ENCODE assay signal across 12 mouse cellular contexts in the genomic region with DNA sequence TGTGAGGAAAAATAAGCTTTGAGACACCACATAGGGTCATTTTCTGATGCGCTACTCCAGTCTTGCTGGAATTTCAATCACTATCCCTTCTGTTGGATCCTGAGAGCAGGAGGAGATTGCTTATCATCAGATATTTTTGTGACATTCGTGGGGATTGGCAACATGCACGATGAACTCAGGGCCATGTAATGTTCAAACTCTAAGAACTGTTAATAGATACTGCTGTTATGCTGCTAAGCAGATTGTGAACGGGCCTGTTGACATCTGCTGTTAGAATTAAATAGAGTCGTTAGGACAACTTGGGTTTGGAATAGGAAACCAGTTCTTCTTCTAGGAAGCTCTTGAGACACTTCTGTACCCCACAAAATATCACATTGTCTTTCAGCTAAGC.
"Had no signal": no experiment of that assay in that cellular context is flagged by ENCODE, and none has a peak within 500 bp of the region (broad histone marks: within the 10 kb centered on the region; RNA-seq: fewer than 3 reads in every experiment).

No protein-coding gene starts in this region.

- H3K27me3 ChIP-seq: limb, embryonic 12.5 days; neural tube, embryonic 15.5 days had no signal

- H3K4me3 ChIP-seq: limb, embryonic 12.5 days; myocyte had no signal

- H3K4me1 ChIP-seq: limb, embryonic 12.5 days had no signal

- H3K9ac ChIP-seq: limb, embryonic 12.5 days; liver, embryonic 14.5 days had no signal

- DNase-seq: kidney, adult 2 months; kidney, postnatal 25 days; lung, adult 18-20 months; lung, postnatal 36 days; right cerebral cortex, adult 18-20 months; right cerebral cortex, postnatal 25 days; thymus, postnatal 36 days had no signal

- H3K9me3 ChIP-seq: limb, embryonic 12.5 days; midbrain, embryonic 10.5 days; neural tube, embryonic 15.5 days had no signal

- H3K27ac ChIP-seq: limb, embryonic 12.5 days; liver, embryonic 14.5 days; midbrain, embryonic 10.5 days had no signal

- H3K36me3 ChIP-seq: limb, embryonic 12.5 days; midbrain, embryonic 10.5 days; neural tube, embryonic 15.5 days had no signal

- H3K4me2 ChIP-seq: limb, embryonic 12.5 days had no signal
